Mouse (Mus musculus) myocyte (in vitro differentiated cells): ENCODE data around the gene Ppp4r4.

Experiments
- CEBPB ChIP-seq: IDR thresholded peaks from 2 replicates; pipeline ENCODE4 v1.6.1; 2011; ENCODE audit warnings: mild to moderate bottlenecking, moderate library complexity; ENCODE audit not compliant: poor library complexity, insufficient read depth, severe bottlenecking
- E2F4 ChIP-seq: IDR thresholded peaks from one replicate; pipeline ENCODE4 v1.6.1; 2011; ENCODE audit warnings: mild to moderate bottlenecking, control low read depth, moderate library complexity; ENCODE audit not compliant: insufficient read depth
- MAX ChIP-seq: IDR thresholded peaks from one replicate; pipeline ENCODE4 v1.6.1; 2011; ENCODE audit warnings: low read depth, mild to moderate bottlenecking, control low read depth
- MYOD1 ChIP-seq, 3 experiments: IDR thresholded peaks; one replicate each; pipeline ENCODE4 v1.6.1; 2011; ENCODE audit warnings: control low read depth in 2 of 3, low read depth in 2 of 3, mild to moderate bottlenecking in 2 of 3, moderate library complexity in 1 of 3; ENCODE audit not compliant: insufficient read length in 2 of 3, control insufficient read depth in 1 of 3
- MYOG ChIP-seq, 3 experiments: IDR thresholded peaks; one replicate each; pipeline ENCODE4 v1.6.1; 2011; ENCODE audit warnings: control low read depth in 2 of 3, low read depth in 2 of 3, mild to moderate bottlenecking in 2 of 3; ENCODE audit not compliant: insufficient read length in 2 of 3, control insufficient read depth in 1 of 3, insufficient read depth in 1 of 3
- POLR2A ChIP-seq: IDR thresholded peaks from one replicate; pipeline ENCODE4 v1.6.1; 2011; ENCODE audit warnings: low read depth, mild to moderate bottlenecking, control low read depth, moderate library complexity; ENCODE audit not compliant: insufficient read length
- POLR2AphosphoS2 ChIP-seq: IDR thresholded peaks from one replicate; pipeline ENCODE4 v1.6.1; 2011; ENCODE audit warnings: low read depth, control low read depth; ENCODE audit not compliant: insufficient read length
- REST ChIP-seq: IDR thresholded peaks from one replicate; pipeline ENCODE4 v1.6.1; 2011; ENCODE audit warnings: mild to moderate bottlenecking, control low read depth, moderate library complexity; ENCODE audit not compliant: insufficient read depth, insufficient read length
- SRF ChIP-seq: IDR thresholded peaks from one replicate; pipeline ENCODE4 v1.6.1; 2011; ENCODE audit warnings: low read depth; ENCODE audit not compliant: control insufficient read depth, insufficient read length
- TCF12 ChIP-seq: IDR thresholded peaks from one replicate; pipeline ENCODE4 v1.6.1; 2011; ENCODE audit warnings: mild to moderate bottlenecking, control low read depth; ENCODE audit not compliant: poor library complexity, insufficient read depth, severe bottlenecking
- TCF3 ChIP-seq: IDR thresholded peaks from one replicate; pipeline ENCODE4 v1.6.1; 2011; ENCODE audit warnings: low read depth, control low read depth; ENCODE audit not compliant: insufficient read length
- USF1 ChIP-seq: IDR thresholded peaks from one replicate; pipeline ENCODE4 v1.6.1; 2011; ENCODE audit warnings: low read depth, mild to moderate bottlenecking, control low read depth, moderate library complexity

DNA sequence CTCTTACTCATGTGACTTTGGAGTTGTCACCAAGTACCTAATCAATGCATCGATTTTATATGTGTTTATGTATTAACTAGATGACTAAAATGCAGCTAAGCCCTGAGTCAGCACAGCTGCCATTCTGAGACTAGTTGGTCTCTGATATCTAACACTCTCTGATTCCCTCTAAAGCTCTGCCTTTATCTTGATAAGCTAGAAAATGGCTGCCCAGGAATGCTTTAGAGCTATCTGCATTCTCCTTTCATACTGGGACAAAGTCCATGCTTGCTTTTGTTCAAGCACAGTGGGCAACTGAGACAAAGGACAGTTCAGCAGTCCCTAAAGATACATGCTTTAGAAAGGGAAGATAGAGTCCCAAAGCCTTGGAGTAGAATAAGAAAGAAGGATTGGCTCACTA lies 83.1 kb downstream of the Ppp4r4 start:
- TF ChIP-seq POLR2A (no peak), MYOG (IDR thresholded peaks at IDR 0.05; ENCODE audit: control insufficient read depth in 1 of 3, insufficient read depth in 1 of 3, insufficient read length in 2 of 3, low read depth in 2 of 3) (no peak), CEBPB (no peak), USF1 (no peak), TCF12 (no peak), POLR2AphosphoS2 (no peak), MYOD1 (IDR thresholded peaks at IDR 0.05; ENCODE audit: control insufficient read depth in 1 of 3, insufficient read length in 2 of 3, low read depth in 2 of 3) (no peak), MAX (no peak), SRF (no peak), TCF3 (no peak), E2F4 (no peak), REST (no peak)
